Mouse (Mus musculus) thymus, adult 2 months (tissue): ENCODE data around the gene Nop9. TPM values are rescaled to one million over a fixed set of nuclear protein-coding genes. Genes with fewer than 3 reads are reported as not detected.

Experiments used
- DNase-seq: peaks from one replicate; pipeline ENCODE4 v3.0.0; 2021
- H3K27ac ChIP-seq: fragments of 200-500 bp; 2 replicates; pipeline ENCODE4 v1.5.1; 2012; ENCODE audit warnings: low read length, control low read depth; ENCODE audit not compliant: control insufficient read depth, insufficient read depth
- H3K27me3 ChIP-seq: fragments of 200-500 bp; 2 replicates; pipeline ENCODE4 v1.6.1; 2012; ENCODE audit warnings: mild to moderate bottlenecking, low read length, moderate library complexity, mixed read lengths; ENCODE audit not compliant: control insufficient read depth, insufficient read depth
- H3K36me3 ChIP-seq: fragments of 200-500 bp; 2 replicates; pipeline ENCODE4 v1.6.1; 2012; ENCODE audit warnings: mild to moderate bottlenecking, low read length, moderate library complexity; ENCODE audit not compliant: control insufficient read depth, insufficient read depth
- H3K4me1 ChIP-seq: fragments of 200-500 bp; replicated peaks from 2 replicates; pipeline ENCODE4 v1.6.1; 2012; ENCODE audit warnings: low read length; ENCODE audit not compliant: control insufficient read depth, insufficient read depth
- H3K4me3 ChIP-seq: fragments of 200-500 bp; 2 replicates; pipeline ENCODE4 v1.5.1; 2012; ENCODE audit warnings: mild to moderate bottlenecking, low read length, control low read depth, moderate library complexity; ENCODE audit not compliant: control insufficient read depth, insufficient read depth
- CTCF ChIP-seq: fragments of 200-500 bp; IDR thresholded peaks from 2 replicates; pipeline ENCODE4 v1.5.1; 2012; ENCODE audit warnings: mild to moderate bottlenecking, control low read depth, low read length, moderate library complexity, borderline replicate concordance; ENCODE audit not compliant: control insufficient read depth, poor library complexity, insufficient read depth; ENCODE audit errors: extremely low read depth
- POLR2A ChIP-seq: fragments of 200-500 bp; IDR thresholded peaks from 2 replicates; pipeline ENCODE4 v1.6.1; 2012; ENCODE audit warnings: mild to moderate bottlenecking, low read length, control low read depth, moderate library complexity; ENCODE audit not compliant: control insufficient read depth, poor library complexity, insufficient read depth; ENCODE audit errors: extremely low read depth
- WGBS: fragments of 180-500 bp; shearing (Covaris S2); methylation state at CpG from one replicate; pipeline ENCODE4 v1.1.7; 2018; 5-methylcytosine and 5-hydroxymethylcytosine counted together
- polyA plus RNA-seq: library from polyadenylated mRNA; depleted of rRNA; stranded (reverse); fragments of >200 nt; gene quantifications from 2 replicates; pipeline ENCODE4 v1.2.3, GENCODE M21; 2012

Nop9 gene
- polyA plus RNA-seq, 1 experiment = 41.5 TPM

DNA sequence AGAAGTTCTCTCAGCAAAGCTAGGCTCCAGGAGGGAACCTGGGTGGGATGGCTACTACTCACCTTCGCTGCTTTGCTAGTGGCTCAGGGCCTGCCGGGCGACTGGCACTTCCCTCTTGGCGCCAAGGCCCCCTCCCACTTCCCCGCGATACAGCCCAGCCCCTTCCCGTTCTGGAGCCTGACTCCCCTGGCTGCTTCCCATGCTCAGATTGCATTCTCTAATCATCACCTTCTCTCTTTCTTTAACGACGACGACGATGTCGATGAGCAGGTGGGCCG, 38.4 kb downstream of the Nop9 start, which contains the start of gene Adcy4:
Gene Adcy4, minus strand, starts transcription at position 138 of the 278 bp plus-strand sequence.
- TF ChIP-seq CTCF (no peak), POLR2A (no peak)
- Histone ChIP-seq H3K4me3 (no peak within 1 kb of the TSS), H3K4me1 (peaks cover 12% of the 10 kb centered on the region), H3K27me3 (no peaks in the 10 kb centered on the region), H3K27ac (no peak within 1 kb of the TSS), H3K36me3 (no peaks in the 10 kb centered on the region)
- 75% methylated on average over 13 of the region's 13 CpGs for WGBS
- peak; percentile 0 for DNase-seq

DNA sequence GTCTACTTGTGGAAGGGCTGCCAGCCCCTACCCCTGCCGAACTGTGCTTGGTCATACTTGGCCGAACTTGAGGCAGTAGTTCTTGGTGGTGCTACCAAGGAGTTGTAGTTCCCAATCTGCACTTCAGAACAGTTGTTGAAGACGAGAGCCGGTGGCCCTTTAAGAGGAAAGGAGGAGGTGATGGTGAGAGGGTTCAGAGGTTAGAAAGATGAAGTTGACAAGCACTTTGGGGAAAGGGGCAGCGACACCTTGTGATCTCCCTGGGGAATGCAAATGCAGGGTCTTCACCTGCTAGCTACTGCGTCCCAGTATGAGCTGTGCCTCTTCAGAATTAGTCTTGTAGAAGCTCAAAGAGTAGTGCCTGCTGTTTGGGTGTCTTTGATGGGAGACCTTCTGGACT, 39.7 kb downstream of the Nop9 start:
- Histone ChIP-seq H3K36me3 (no peaks in the 10 kb centered on the region), H3K27me3 (no peaks in the 10 kb centered on the region), H3K4me3 (no peak overlapping the region), H3K27ac (no peak overlapping the region), H3K4me1 (peaks cover 13% of the 10 kb centered on the region)
- TF ChIP-seq POLR2A (no peak), CTCF (no peak)
- 81% methylated on average over 6 of the region's 6 CpGs for WGBS
- peak; percentile 25 for DNase-seq

DNA sequence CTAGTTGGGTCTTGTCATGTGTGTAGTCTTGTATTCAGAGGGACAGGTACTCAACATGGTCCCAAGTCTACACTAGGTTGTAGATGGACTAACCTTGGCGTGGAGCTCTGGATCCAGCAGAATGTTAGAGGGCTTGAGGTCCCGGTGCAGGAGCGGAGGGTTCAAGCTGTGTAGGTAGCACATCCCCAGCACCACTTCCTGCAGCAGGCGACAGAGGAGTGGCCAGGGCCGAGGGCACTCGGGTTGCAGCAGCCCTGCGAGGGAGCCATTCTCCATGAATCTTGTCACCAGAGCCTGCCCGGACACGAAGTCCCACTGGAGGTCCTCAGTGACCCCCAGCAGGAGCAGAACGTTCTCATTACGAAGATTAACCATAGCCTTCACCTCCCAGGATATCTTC, 42.2 kb downstream of the Nop9 start:
- H3K4me3 ChIP-seq = peak overlapping the region; percentile 72
- no peak overlapping the region for H3K27ac ChIP-seq
- no peaks in the 10 kb centered on the region for H3K27me3 ChIP-seq
- no peak for DNase-seq
- H3K36me3 ChIP-seq = no peaks in the 10 kb centered on the region
- TF ChIP-seq POLR2A (no peak), CTCF (no peak)
- H3K4me1 ChIP-seq = peaks cover 13% of the 10 kb centered on the region
- WGBS = 57% methylated on average over 11 of the region's 11 CpGs

- Histone ChIP-seq H3K27me3 (no peaks in the 10 kb centered on the region), H3K4me1 (peaks cover 13% of the 10 kb centered on the region)
- WGBS = 2% methylated on average over 40 of the region's 40 CpGs
Measured at GRCm38 (mm10) chr14:55788256-55789050, 43.0 kb downstream of the Nop9 start, which contains the start of gene Ripk3. Gene Ripk3, minus strand, starts transcription at chr14:55788865.

GRCm38 (mm10) chr14:55793461-55793860, 48.0 kb downstream of the Nop9 start:
- TF ChIP-seq CTCF (no peak), POLR2A (no peak)
- no peak for DNase-seq
- WGBS = 80% methylated on average over 2 of the region's 2 CpGs
- Histone ChIP-seq H3K4me1 (peaks cover 2% of the 10 kb centered on the region; the same call in 1 of the 2 replicates), H3K36me3 (no peaks in the 10 kb centered on the region), H3K27me3 (no peaks in the 10 kb centered on the region), H3K27ac (no peak overlapping the region), H3K4me3 (no peak overlapping the region)

More at GRCm38 (mm10) chr14:55788256-55789050, 43.0 kb downstream of the Nop9 start, which contains the start of gene Ripk3:
- Histone ChIP-seq H3K36me3 (no peaks in the 10 kb centered on the region), H3K27ac (no peak within 1 kb of the TSS), H3K4me3 (peak within 1 kb of the TSS; percentile 72)
- TF ChIP-seq POLR2A (no peak), CTCF (no peak)
- DNase-seq = peak; percentile 80

- WGBS = 67% methylated on average over 2 of the region's 2 CpGs
- no peak overlapping the region for H3K4me3 ChIP-seq
- no peaks in the 10 kb centered on the region for H3K4me1 ChIP-seq
- TF ChIP-seq POLR2A (no peak), CTCF (no peak)
- no peak for DNase-seq
- no peak overlapping the region for H3K27ac ChIP-seq
- H3K27me3 ChIP-seq = no peaks in the 10 kb centered on the region
- H3K36me3 ChIP-seq = no peaks in the 10 kb centered on the region
Measured at GRCm38 (mm10) chr14:55793946-55794345, 48.5 kb downstream of the Nop9 start.
